Mouse (Mus musculus): ENCODE measurements around the gene Ghr. TPM values are rescaled to one million over a fixed set of nuclear protein-coding genes. Genes with fewer than 3 reads are reported as not detected.

Ghr gene
- polyA plus RNA-seq, 1 experiment, result 147 TPM

DNA sequence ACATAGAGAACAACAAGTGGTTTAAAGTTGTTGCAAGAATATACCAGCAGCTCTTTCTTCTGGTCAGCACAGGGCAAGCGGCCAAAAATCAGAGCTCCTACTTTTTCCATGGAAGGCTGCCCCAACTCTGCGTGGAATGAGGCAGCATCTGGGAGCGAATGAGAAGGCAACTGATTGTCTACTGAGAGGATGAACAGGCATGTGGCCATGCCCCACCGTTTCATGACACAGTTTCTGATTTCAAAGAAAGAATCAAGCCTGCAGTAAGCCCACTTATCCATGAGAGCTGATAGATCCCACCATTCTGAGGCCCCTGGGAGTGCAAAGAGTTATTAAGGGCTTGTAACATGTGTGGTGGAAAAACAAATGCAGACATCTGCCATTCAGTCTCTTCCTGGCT, 160.1 kb downstream of the Ghr start:
- no peak overlapping the region for H3K4me3 ChIP-seq (ENCODE audit: insufficient read depth, low read depth, low read length)
- WGBS, result 57% methylated on average over 4 of the region's 4 CpGs
- no peaks in the 10 kb centered on the region for H3K36me3 ChIP-seq (ENCODE audit: control insufficient read depth, insufficient read depth, low read length)
- no peaks in the 10 kb centered on the region for H3K27me3 ChIP-seq (replicated peaks; ENCODE audit: control insufficient read depth, insufficient read depth, low read length)
- H3K4me1 ChIP-seq (ENCODE audit: control insufficient read depth, insufficient read depth, low read length), result peaks cover 4% of the 10 kb centered on the region; the same call in 1 of the 2 replicates
- H3K27ac ChIP-seq (ENCODE audit: insufficient read depth, low read depth, low read length), result no peak overlapping the region
- TF ChIP-seq CTCF (conservative IDR thresholded peaks at IDR 0.05; ENCODE audit: insufficient read depth, insufficient read length, low read depth, low read length) (no peak), POLR2A (IDR thresholded peaks at IDR 0.05; ENCODE audit: low read depth, low read length) (no peak)
- peak; percentile 60 for DNase-seq

DNA sequence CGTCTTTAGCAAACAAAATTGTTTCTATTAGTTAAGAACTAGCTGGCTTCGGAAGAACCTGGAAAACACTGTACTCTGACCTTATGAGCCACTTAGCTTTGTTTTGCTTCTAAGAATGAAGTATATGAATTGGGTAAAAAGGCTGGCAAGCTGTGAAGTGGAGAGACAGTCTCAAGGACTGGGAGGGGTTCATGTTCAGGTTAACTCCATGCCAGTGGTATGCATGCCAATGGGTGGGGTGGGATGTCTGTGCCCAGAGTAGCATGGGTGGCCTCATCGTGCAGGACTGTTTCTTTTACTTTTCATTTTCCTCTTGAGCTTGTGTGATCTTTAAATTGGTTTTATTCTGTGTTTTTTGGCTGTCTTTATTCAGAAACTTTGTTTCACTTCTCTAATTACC, 165.6 kb downstream of the Ghr start:
- Histone ChIP-seq H3K27ac (ENCODE audit: insufficient read depth, low read depth, low read length) (no peak overlapping the region), H3K27me3 (replicated peaks; ENCODE audit: control insufficient read depth, insufficient read depth, low read length) (no peaks in the 10 kb centered on the region), H3K4me1 (ENCODE audit: control insufficient read depth, insufficient read depth, low read length) (no peaks in the 10 kb centered on the region), H3K4me3 (ENCODE audit: insufficient read depth, low read depth, low read length) (no peak overlapping the region), H3K36me3 (ENCODE audit: control insufficient read depth, insufficient read depth, low read length) (no peaks in the 10 kb centered on the region)
- TF ChIP-seq CTCF (conservative IDR thresholded peaks at IDR 0.05; ENCODE audit: insufficient read depth, insufficient read length, low read depth, low read length), result no peak
- TF ChIP-seq POLR2A (IDR thresholded peaks at IDR 0.05; ENCODE audit: low read depth, low read length), result no peak
- no peak for DNase-seq
- WGBS, result 55% methylated on average over 3 of the region's 3 CpGs

DNA sequence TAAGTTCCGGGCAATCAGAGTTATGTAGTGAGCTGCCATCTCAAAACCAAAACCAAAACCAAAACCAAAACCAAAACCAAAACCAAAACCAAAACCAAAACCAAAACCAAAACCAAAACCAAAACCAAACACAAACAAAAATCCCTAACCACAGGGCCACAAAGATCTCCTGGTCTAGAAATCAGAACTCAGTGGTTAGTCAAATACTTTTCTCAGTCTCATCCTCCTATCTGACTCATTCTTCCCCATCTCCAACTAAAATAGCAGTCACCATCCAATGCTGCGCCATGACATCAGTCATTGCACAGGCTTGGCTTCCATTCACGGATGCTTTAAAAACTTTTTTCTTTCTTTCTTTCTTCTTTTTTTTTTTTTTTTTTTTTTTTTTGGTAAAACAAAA, 170.2 kb downstream of the Ghr start:
- TF ChIP-seq CTCF (conservative IDR thresholded peaks at IDR 0.05; ENCODE audit: insufficient read depth, insufficient read length, low read depth, low read length) (no peak), POLR2A (IDR thresholded peaks at IDR 0.05; ENCODE audit: low read depth, low read length) (no peak)
- Histone ChIP-seq H3K4me3 (ENCODE audit: insufficient read depth, low read depth, low read length) (no peak overlapping the region), H3K27me3 (replicated peaks; ENCODE audit: control insufficient read depth, insufficient read depth, low read length) (no peaks in the 10 kb centered on the region), H3K27ac (ENCODE audit: insufficient read depth, low read depth, low read length) (no peak overlapping the region), H3K4me1 (ENCODE audit: control insufficient read depth, insufficient read depth, low read length) (no peaks in the 10 kb centered on the region), H3K36me3 (ENCODE audit: control insufficient read depth, insufficient read depth, low read length) (no peaks in the 10 kb centered on the region)
- no peak for DNase-seq
- 92% methylated on average over 3 of the region's 3 CpGs for WGBS

DNA sequence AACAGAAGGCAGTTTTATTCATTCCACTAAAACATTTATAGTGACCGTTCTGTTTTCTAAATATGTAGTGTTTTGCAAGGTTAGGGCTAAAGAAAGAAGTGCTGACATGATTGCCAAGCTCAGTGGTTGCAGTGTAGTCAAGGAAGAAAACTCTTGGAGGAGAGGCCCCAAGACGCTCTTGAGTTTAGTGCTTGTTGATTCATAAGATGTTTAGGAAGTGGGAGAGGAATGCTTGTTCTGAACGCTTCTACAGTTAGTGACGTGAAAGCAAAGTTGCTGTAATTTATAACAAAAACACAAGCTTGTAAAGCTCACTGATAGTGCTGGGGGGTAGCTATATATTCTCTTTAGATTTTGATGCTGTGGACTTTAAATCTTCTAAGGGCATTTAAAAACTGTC, 174.8 kb downstream of the Ghr start:
- TF ChIP-seq POLR2A (IDR thresholded peaks at IDR 0.05; ENCODE audit: low read depth, low read length) (no peak), CTCF (conservative IDR thresholded peaks at IDR 0.05; ENCODE audit: insufficient read depth, insufficient read length, low read depth, low read length) (no peak)
- Histone ChIP-seq H3K27ac (ENCODE audit: insufficient read depth, low read depth, low read length) (no peak overlapping the region), H3K27me3 (replicated peaks; ENCODE audit: control insufficient read depth, insufficient read depth, low read length) (no peaks in the 10 kb centered on the region), H3K4me1 (ENCODE audit: control insufficient read depth, insufficient read depth, low read length) (no peaks in the 10 kb centered on the region), H3K36me3 (ENCODE audit: control insufficient read depth, insufficient read depth, low read length) (no peaks in the 10 kb centered on the region), H3K4me3 (ENCODE audit: insufficient read depth, low read depth, low read length) (no peak overlapping the region)
- no peak for DNase-seq
- 84% methylated on average over 4 of the region's 4 CpGs for WGBS

GRCm38 (mm10) chr15:3399196-3399595, 184.1 kb downstream of the Ghr start:
- no peak overlapping the region for H3K27ac ChIP-seq (ENCODE audit: insufficient read depth, low read depth, low read length)
- TF ChIP-seq CTCF (conservative IDR thresholded peaks at IDR 0.05; ENCODE audit: insufficient read depth, insufficient read length, low read depth, low read length), result no peak
- no peak for TF ChIP-seq POLR2A (IDR thresholded peaks at IDR 0.05; ENCODE audit: low read depth, low read length)
- H3K4me3 ChIP-seq (ENCODE audit: insufficient read depth, low read depth, low read length), result no peak overlapping the region
- H3K36me3 ChIP-seq (ENCODE audit: control insufficient read depth, insufficient read depth, low read length), result no peaks in the 10 kb centered on the region; the same call in 1 of the 2 replicates
- no peaks in the 10 kb centered on the region for H3K27me3 ChIP-seq (replicated peaks; ENCODE audit: control insufficient read depth, insufficient read depth, low read length)
- no peak for DNase-seq
- no peaks in the 10 kb centered on the region for H3K4me1 ChIP-seq (ENCODE audit: control insufficient read depth, insufficient read depth, low read length)

GRCm38 (mm10) chr15:3397369-3398100, 185.8 kb downstream of the Ghr start:
- WGBS, result 83% methylated on average over 3 of the region's 3 CpGs
- Histone ChIP-seq H3K4me1 (ENCODE audit: control insufficient read depth, insufficient read depth, low read length) (no peaks in the 10 kb centered on the region), H3K4me3 (ENCODE audit: insufficient read depth, low read depth, low read length) (no peak overlapping the region), H3K27me3 (replicated peaks; ENCODE audit: control insufficient read depth, insufficient read depth, low read length) (no peaks in the 10 kb centered on the region), H3K27ac (ENCODE audit: insufficient read depth, low read depth, low read length) (no peak overlapping the region), H3K36me3 (ENCODE audit: control insufficient read depth, insufficient read depth, low read length) (no peaks in the 10 kb centered on the region; the same call in 1 of the 2 replicates)
- no peak for DNase-seq
- no peak for TF ChIP-seq CTCF (conservative IDR thresholded peaks at IDR 0.05; ENCODE audit: insufficient read depth, insufficient read length, low read depth, low read length)
- TF ChIP-seq POLR2A (IDR thresholded peaks at IDR 0.05; ENCODE audit: low read depth, low read length), result no peak

GRCm38 (mm10) chr15:3396149-3396548, 187.1 kb downstream of the Ghr start:
- DNase-seq, result no peak
- H3K27me3 ChIP-seq (replicated peaks; ENCODE audit: control insufficient read depth, insufficient read depth, low read length), result no peaks in the 10 kb centered on the region
- no peak for TF ChIP-seq POLR2A (IDR thresholded peaks at IDR 0.05; ENCODE audit: low read depth, low read length)
- no peak for TF ChIP-seq CTCF (conservative IDR thresholded peaks at IDR 0.05; ENCODE audit: insufficient read depth, insufficient read length, low read depth, low read length)
- H3K4me3 ChIP-seq (ENCODE audit: insufficient read depth, low read depth, low read length), result no peak overlapping the region
- no peaks in the 10 kb centered on the region; the same call in 1 of the 2 replicates for H3K36me3 ChIP-seq (ENCODE audit: control insufficient read depth, insufficient read depth, low read length)
- 92% methylated on average over 2 of the region's 2 CpGs for WGBS
- no peaks in the 10 kb centered on the region for H3K4me1 ChIP-seq (ENCODE audit: control insufficient read depth, insufficient read depth, low read length)
- no peak overlapping the region for H3K27ac ChIP-seq (ENCODE audit: insufficient read depth, low read depth, low read length)
